Mouse (Mus musculus): ENCODE data around the gene Meltf.
"Not testable (repeated sequence)": the region's sequence is repeated elsewhere in the genome, so short reads cannot be mapped to it uniquely, and the experiment has no call there.

Meltf gene

GRCm38 (mm10) chr16:31933751-31934549 is 55.3 kb downstream of the Meltf start, which contains the start of gene Pigz:
TSS of gene Pigz (plus strand) at chr16:31933851.
- no peak for DNase-seq (ENCODE audit: low spot score)

GRCm38 (mm10) chr16:31934550-31935010 is 56.0 kb downstream of the Meltf start:
- no peak for DNase-seq (ENCODE audit: low spot score)

- no peak for DNase-seq (ENCODE audit: low spot score)
Measured at GRCm38 (mm10) chr16:31935091-31935979, 56.7 kb downstream of the Meltf start.

GRCm38 (mm10) chr16:31936568-31936967 is 58.0 kb downstream of the Meltf start:
- DNase-seq (ENCODE audit: low spot score), result no peak

GRCm38 (mm10) chr16:31938856-31939255 is 60.2 kb downstream of the Meltf start:
- DNase-seq (ENCODE audit: low spot score), result no peak

GRCm38 (mm10) chr16:31940586-31940985 is 62.0 kb downstream of the Meltf start:
- DNase-seq (ENCODE audit: low spot score), result peak; percentile 65

GRCm38 (mm10) chr16:31943980-31944379 is 65.4 kb downstream of the Meltf start:
- DNase-seq (ENCODE audit: low spot score), result peak; percentile 70

GRCm38 (mm10) chr16:31944698-31945255 is 66.2 kb downstream of the Meltf start:
- no peak for DNase-seq (ENCODE audit: low spot score)

- no peak for DNase-seq (ENCODE audit: low spot score)
Measured at GRCm38 (mm10) chr16:31945372-31945771, 66.8 kb downstream of the Meltf start.

- not testable (repeated sequence) for DNase-seq (ENCODE audit: low spot score)
Measured at GRCm38 (mm10) chr16:31945986-31946385, 67.4 kb downstream of the Meltf start.

- DNase-seq (ENCODE audit: low spot score), result peak; percentile 23
Measured at GRCm38 (mm10) chr16:31947333-31947732, 68.7 kb downstream of the Meltf start.

GRCm38 (mm10) chr16:31947901-31948316 is 69.3 kb downstream of the Meltf start:
- peak; percentile 44 for DNase-seq (ENCODE audit: low spot score)

- DNase-seq (ENCODE audit: low spot score), result peak; percentile 91
Measured at GRCm38 (mm10) chr16:31948345-31948774, 69.8 kb downstream of the Meltf start, which contains the start of the genes 0610012G03Rik and Ncbp2. TSS of gene 0610012G03Rik (minus strand) at chr16:31948494. TSS of gene Ncbp2 (plus strand) at chr16:31948513.

All from c-Kit-positive CD71-positive TER-119-positive erythroid progenitor cells, embryonic 14.5 days (primary cell).